Mouse (Mus musculus) midbrain, embryonic 16.5 days (tissue): Measurements from ENCODE around the gene Lbp. TPM values are rescaled to one million over a fixed set of nuclear protein-coding genes. Genes with fewer than 3 reads are reported as not detected.

Source experiments
- ATAC-seq: fragments of 200-750 bp; cut with Nextera tagmentation; 2 replicates; pipeline ENCODE4 v1.8.0; 2017; ENCODE audit warnings: moderate TSS enrichment
- H3K27ac ChIP-seq: fragments of 300-500 bp; sonication (generic); 2 replicates; pipeline ENCODE4 v1.5.1; 2014; ENCODE audit warnings: mild to moderate bottlenecking, low read length, mixed read lengths
- H3K27me3 ChIP-seq: fragments of 300-500 bp; sonication (generic); 2 replicates; pipeline ENCODE4 v1.6.1; 2014; ENCODE audit warnings: low read depth, low read length, mixed read lengths; ENCODE audit not compliant: control insufficient read depth, insufficient read depth
- H3K36me3 ChIP-seq: fragments of 300-500 bp; sonication (generic); 2 replicates; pipeline ENCODE4 v1.6.1; 2014; ENCODE audit warnings: mild to moderate bottlenecking, low read length, moderate library complexity, mixed read lengths; ENCODE audit not compliant: control insufficient read depth, insufficient read depth
- H3K4me1 ChIP-seq: fragments of 300-500 bp; sonication (generic); 2 replicates; pipeline ENCODE4 v1.6.1; 2014; ENCODE audit warnings: mild to moderate bottlenecking, low read length, mixed read lengths; ENCODE audit not compliant: control insufficient read depth, insufficient read depth
- H3K4me2 ChIP-seq: fragments of 300-500 bp; sonication (generic); 2 replicates; pipeline ENCODE4 v1.6.1; 2014; ENCODE audit warnings: mild to moderate bottlenecking, low read length, mixed read lengths
- H3K4me3 ChIP-seq: fragments of 300-500 bp; sonication (generic); 2 replicates; pipeline ENCODE4 v1.5.1; 2014; ENCODE audit warnings: low read depth, mild to moderate bottlenecking, low read length, moderate library complexity, mixed read lengths
- H3K9ac ChIP-seq: fragments of 300-500 bp; sonication (generic); 2 replicates; pipeline ENCODE4 v1.6.1; 2014; ENCODE audit warnings: low read depth, low read length, mixed read lengths
- H3K9me3 ChIP-seq: fragments of 300-500 bp; sonication (generic); replicated peaks from 2 replicates; pipeline ENCODE4 v1.6.1; 2014; ENCODE audit warnings: mild to moderate bottlenecking, low read length, mixed read lengths; ENCODE audit not compliant: control insufficient read depth, poor library complexity, severe bottlenecking
- WGBS: fragments of 180-500 bp; shearing (Covaris S2); extraction: QIAGEN DNeasy Blood & Tissue Kit; methylation state at CpG from one replicate; pipeline ENCODE4 v1.1.7; 2014; 5-methylcytosine and 5-hydroxymethylcytosine counted together
- polyA plus RNA-seq: library from polyadenylated mRNA; unstranded; fragments of >200 nt; fragmentation: Nextera tagmentation; extraction: Ambion mirVana; gene quantifications from 2 replicates; pipeline ENCODE4 v1.2.1, GENCODE M21; 2015

The Lbp gene
- polyA plus RNA-seq, 1 experiment from 2014 or later, result 4.3 TPM

DNA sequence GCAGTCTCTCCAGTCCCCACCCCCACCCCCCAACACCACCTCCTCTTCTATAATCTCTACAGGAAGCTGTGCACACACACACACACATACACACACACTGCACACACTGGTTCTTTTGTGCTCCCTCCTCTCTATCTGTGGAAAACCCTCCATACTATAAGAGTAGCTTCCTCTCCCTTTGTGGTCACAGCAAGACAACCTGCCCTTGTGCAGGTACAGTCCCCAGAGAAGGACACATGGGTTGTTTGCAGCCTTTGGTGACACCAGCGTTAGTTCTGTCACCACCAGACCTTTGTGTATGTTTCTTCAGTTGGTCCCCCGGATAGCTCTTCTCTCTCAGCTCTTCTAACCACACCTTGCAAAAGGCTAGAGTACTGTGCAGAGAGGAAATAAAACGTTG, 16.6 kb downstream of the Lbp start:
- Histone ChIP-seq H3K27me3 (no peaks in the 10 kb centered on the region), H3K4me1 (no peaks in the 10 kb centered on the region), H3K4me3 (no peak overlapping the region), H3K27ac (no peak overlapping the region), H3K9me3 (no peaks in the 10 kb centered on the region), H3K9ac (no peak overlapping the region), H3K36me3 (no peaks in the 10 kb centered on the region), H3K4me2 (no peak overlapping the region)
- no peak for ATAC-seq
- 79% methylated on average over 3 of the region's 3 CpGs for WGBS

DNA sequence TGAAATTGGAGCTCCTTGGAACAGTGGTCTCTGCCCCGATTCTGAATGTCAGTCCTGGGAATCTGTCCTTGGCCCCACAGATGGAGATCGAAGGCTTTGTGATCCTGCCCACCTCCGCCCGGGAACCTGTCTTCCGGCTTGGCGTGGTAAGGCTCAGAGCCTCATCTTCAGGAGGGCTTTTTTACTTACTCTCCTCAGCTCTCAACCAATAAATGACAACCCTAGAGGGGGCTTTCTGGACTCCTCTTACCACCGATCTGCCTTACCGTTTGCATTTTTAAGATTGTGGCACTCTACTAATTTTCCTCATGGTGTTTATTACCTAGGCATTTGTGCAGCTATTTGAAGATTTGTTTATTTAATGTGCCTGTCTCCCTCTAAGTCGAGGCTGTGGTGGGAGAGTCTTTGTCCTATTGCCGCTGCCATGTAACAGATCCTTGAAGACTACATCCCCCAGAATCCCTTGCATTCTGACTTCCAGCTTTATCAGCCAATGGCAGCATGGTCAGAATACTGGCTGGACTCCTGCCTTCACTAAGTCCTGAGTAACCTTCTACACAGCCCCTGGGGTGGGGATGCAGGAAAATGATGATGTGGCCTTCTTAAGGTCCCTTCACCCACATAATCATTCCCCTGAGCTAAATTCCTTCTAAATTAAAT, 18.4 kb downstream of the Lbp start:
- H3K9ac ChIP-seq, result peak overlapping the region; percentile 15; the same call in 1 of the 2 replicates
- WGBS, result 50% methylated on average over 10 of the region's 10 CpGs
- no peaks in the 10 kb centered on the region for H3K27me3 ChIP-seq
- H3K4me1 ChIP-seq, result no peaks in the 10 kb centered on the region
- no peak overlapping the region for H3K27ac ChIP-seq
- H3K9me3 ChIP-seq, result no peaks in the 10 kb centered on the region
- H3K4me3 ChIP-seq, result no peak overlapping the region
- peak; percentile 84; the same call in 1 of the 2 replicates for ATAC-seq
- H3K4me2 ChIP-seq, result no peak overlapping the region
- no peaks in the 10 kb centered on the region for H3K36me3 ChIP-seq

DNA sequence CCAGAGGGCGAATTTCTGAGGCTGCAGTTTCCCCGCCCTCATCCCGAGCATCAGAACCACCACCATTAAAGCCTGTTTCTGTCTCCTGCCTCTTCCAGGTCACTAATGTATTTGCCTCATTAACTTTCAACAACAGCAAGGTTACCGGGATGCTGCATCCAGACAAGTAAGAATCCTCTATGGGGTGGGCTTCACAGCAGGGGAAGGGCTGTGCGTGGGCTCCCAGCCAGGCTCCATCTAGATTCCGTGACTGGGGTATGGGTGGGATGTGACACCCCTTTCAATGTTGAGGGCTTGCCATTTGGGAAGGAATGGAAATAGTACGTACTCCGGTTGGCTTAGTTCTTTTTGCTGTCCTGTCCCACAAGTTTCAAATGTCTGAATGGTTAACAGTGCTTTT, 19.3 kb downstream of the Lbp start:
- Histone ChIP-seq H3K27me3 (no peaks in the 10 kb centered on the region), H3K4me3 (no peak overlapping the region), H3K27ac (no peak overlapping the region), H3K4me1 (no peaks in the 10 kb centered on the region), H3K36me3 (no peaks in the 10 kb centered on the region), H3K9me3 (no peaks in the 10 kb centered on the region), H3K4me2 (no peak overlapping the region), H3K9ac (no peak overlapping the region)
- no peak for ATAC-seq
- 56% methylated on average over 8 of the region's 8 CpGs for WGBS

DNA sequence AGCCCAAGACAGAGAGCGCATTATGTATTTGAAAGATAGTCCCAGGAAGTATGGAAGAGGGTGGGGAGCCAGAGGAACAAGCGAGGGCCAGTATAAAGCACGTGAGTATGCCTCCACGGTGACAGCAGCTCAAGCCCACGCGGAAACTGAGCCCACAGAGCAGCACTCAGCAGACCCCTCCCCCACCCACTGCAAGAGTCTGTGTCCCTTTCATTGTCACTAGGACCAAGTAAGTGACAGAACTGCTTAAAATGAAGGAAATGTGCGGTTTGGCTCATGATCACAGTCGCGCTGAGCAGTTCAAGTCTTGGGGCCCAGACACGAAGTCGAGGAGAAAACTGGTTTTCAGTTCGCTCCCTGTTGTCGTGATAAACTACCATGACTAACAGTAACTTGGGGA, 28.1 kb downstream of the Lbp start:
- H3K4me3 ChIP-seq, result no peak overlapping the region
- no peak overlapping the region for H3K27ac ChIP-seq
- no peak for ATAC-seq
- H3K4me1 ChIP-seq, result no peaks in the 10 kb centered on the region
- no peaks in the 10 kb centered on the region for H3K36me3 ChIP-seq
- no peak overlapping the region for H3K9ac ChIP-seq
- no peaks in the 10 kb centered on the region for H3K27me3 ChIP-seq
- no peak overlapping the region for H3K4me2 ChIP-seq
- no peaks in the 10 kb centered on the region for H3K9me3 ChIP-seq
- 86% methylated on average over 13 of the region's 13 CpGs for WGBS

DNA sequence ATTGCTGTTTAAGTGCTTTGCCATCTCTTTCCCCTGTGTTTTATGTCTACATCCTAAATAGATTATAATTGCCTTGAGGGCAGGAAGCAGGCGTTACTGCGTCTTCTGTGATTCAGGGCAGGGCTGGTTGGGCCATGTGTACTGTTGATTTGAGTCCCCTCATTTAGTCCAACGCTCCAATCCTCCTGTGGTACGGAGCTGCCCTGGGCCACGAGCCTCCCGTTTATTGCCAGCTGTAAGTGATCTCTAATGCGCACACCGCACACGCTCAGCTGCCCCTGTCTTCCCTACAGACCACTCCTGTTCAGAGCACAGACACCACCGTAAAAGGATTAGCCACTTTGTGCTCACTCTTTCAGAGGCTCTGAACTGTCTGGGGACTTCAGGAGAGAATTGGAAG, 31.4 kb downstream of the Lbp start:
- Histone ChIP-seq H3K4me3 (no peak overlapping the region), H3K9me3 (no peaks in the 10 kb centered on the region), H3K4me2 (no peak overlapping the region), H3K36me3 (no peaks in the 10 kb centered on the region), H3K9ac (no peak overlapping the region), H3K4me1 (peaks cover 2% of the 10 kb centered on the region; the same call in 1 of the 2 replicates), H3K27ac (no peak overlapping the region), H3K27me3 (no peaks in the 10 kb centered on the region)
- no peak for ATAC-seq
- WGBS, result 49% methylated on average over 10 of the region's 10 CpGs

DNA sequence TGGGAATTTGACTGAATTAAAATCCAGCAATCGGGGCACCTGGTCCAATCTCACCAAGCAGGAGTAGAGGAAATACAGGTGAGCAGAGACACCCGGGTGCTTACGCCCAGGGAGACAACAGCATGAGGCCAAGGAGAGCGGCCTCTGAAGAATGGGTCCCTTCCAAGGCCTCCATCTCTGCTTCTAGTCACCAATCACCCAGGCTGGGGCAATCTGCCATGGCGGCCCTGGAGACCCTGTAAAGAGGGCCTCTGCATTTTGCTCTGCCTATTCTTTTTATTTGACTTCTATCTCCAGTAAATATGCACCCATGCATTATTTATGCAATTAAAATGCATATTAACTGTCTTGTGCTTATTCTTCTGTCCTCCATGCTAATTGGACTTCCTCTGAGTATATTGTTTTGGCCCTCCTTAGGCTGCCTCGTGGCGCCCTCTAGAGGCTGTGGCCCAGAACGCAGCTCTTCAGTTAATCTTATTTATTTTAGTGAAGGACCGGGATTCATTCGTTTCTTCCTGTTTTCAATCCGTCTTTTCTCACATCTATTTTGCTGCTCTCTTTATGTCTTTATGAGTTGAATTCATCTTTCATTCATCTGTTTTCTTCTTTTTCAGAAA, 33.8 kb downstream of the Lbp start:
- Histone ChIP-seq H3K27me3 (no peaks in the 10 kb centered on the region), H3K4me2 (no peak overlapping the region), H3K9me3 (no peaks in the 10 kb centered on the region), H3K27ac (0 out of 2 replicates have a peak overlapping the region, but pooled peaks have one; percentile 10), H3K36me3 (no peaks in the 10 kb centered on the region), H3K4me1 (peaks cover 5% of the 10 kb centered on the region; the same call in 1 of the 2 replicates), H3K9ac (no peak overlapping the region), H3K4me3 (no peak overlapping the region)
- no peak for ATAC-seq
- WGBS, result 32% methylated on average over 11 of the region's 11 CpGs

DNA sequence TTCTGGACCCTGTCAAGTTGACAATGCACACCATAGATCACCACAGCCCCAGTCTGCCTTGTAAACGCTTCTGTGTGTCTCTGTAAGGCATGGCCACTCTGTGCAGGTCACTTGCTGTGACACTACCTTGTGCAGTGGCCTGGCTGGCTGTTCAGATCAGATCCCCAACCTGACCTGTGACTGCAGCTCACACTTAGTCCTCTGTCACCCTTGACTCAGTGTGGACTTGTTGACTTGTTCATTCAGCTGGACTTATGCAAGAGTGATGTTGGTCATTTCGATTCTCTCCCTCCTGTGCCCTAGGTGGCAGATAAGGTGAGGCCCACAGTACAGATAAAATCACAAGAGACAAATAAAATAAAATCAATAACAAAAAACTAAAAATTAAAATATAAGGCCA, 35.0 kb downstream of the Lbp start:
- WGBS, result 85% methylated on average over 2 of the region's 2 CpGs

DNA sequence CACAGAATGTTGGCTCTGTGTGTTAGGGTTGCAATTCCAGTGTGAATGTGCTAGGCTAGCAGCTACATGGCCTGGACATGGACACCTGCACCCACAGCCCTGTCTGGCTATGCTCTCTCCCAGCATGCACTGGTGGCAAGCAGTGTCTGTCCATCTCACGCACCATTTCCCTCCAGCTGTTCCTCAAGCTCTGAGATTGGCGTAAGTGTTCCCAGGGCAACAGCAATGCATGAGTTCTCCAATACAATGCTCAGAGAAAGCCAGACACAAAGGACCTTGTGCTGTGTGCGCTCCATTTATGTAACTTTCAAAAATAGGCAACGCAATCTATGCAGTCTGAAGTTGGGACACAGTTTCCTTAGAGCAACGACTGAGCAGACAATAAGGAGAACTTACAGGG, 37.2 kb downstream of the Lbp start:
- Histone ChIP-seq H3K27me3 (no peaks in the 10 kb centered on the region), H3K4me2 (no peak overlapping the region), H3K36me3 (no peaks in the 10 kb centered on the region), H3K4me3 (no peak overlapping the region), H3K9ac (no peak overlapping the region), H3K27ac (no peak overlapping the region), H3K9me3 (no peaks in the 10 kb centered on the region), H3K4me1 (peaks cover 5% of the 10 kb centered on the region; the same call in 1 of the 2 replicates)
- ATAC-seq, result no peak
- 28% methylated on average over 5 of the region's 5 CpGs for WGBS

More for the DNA sequence above, 35.0 kb downstream of the Lbp start:
- Histone ChIP-seq H3K27me3 (no peaks in the 10 kb centered on the region), H3K4me1 (peaks cover 5% of the 10 kb centered on the region; the same call in 1 of the 2 replicates), H3K9ac (no peak overlapping the region), H3K4me3 (no peak overlapping the region), H3K9me3 (no peaks in the 10 kb centered on the region), H3K36me3 (no peaks in the 10 kb centered on the region), H3K4me2 (no peak overlapping the region), H3K27ac (no peak overlapping the region)
- ATAC-seq, result no peak

DNA sequence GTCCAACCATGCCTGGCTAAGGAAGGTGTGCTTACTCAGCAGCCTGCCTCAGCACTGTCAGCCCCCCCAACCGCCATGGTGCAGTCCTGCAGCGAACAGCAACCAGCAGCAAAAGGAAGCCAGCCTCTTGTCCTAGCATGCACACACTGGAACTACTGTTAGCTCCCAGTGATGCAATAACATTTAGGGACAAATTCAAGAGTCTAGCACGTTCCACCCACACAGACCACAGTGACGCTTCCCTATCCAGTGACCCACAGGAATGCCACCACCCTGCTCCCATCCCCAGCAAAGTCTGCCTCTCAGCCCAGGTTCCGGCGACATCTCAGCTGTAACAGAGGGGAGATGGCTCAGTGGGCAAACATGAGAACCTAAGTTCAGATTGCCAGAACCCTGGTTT, 40.2 kb downstream of the Lbp start:
- H3K27ac ChIP-seq, result no peak overlapping the region
- H3K9me3 ChIP-seq, result no peaks in the 10 kb centered on the region
- H3K4me3 ChIP-seq, result no peak overlapping the region
- no peak overlapping the region for H3K4me2 ChIP-seq
- no peaks in the 10 kb centered on the region for H3K27me3 ChIP-seq
- no peak overlapping the region for H3K9ac ChIP-seq
- ATAC-seq, result no peak
- 76% methylated on average over 6 of the region's 6 CpGs for WGBS
- H3K36me3 ChIP-seq, result no peaks in the 10 kb centered on the region
- H3K4me1 ChIP-seq, result peaks cover 3% of the 10 kb centered on the region; the same call in 1 of the 2 replicates
